Mouse (Mus musculus) lung, embryonic 16.5 days (tissue): ENCODE measurements around the gene Snrpg. TPM values are rescaled to one million over a fixed set of nuclear protein-coding genes. Genes with fewer than 3 reads are reported as not detected.
"Not testable (repeated sequence)": the region's sequence is repeated elsewhere in the genome, so short reads cannot be mapped to it uniquely, and the experiment has no call there.

ENCODE experiments used
- ATAC-seq: fragments of 200-750 bp; cut with Nextera tagmentation; 2 replicates; pipeline ENCODE4 v1.8.0; 2017; ENCODE audit warnings: low read depth, mild to moderate bottlenecking, moderate library complexity
- H3K27ac ChIP-seq: fragments of 300-500 bp; sonication (generic); 2 replicates; pipeline ENCODE4 v1.5.1; 2014; ENCODE audit warnings: mild to moderate bottlenecking, control low read depth, low read length
- H3K27me3 ChIP-seq: fragments of 300-500 bp; sonication (generic); 2 replicates; pipeline ENCODE4 v1.6.1; 2014; ENCODE audit warnings: low read depth, low read length, mixed read lengths; ENCODE audit not compliant: control insufficient read depth, insufficient read depth
- H3K36me3 ChIP-seq: fragments of 300-500 bp; sonication (generic); 2 replicates; pipeline ENCODE4 v1.6.1; 2014; ENCODE audit warnings: low read length; ENCODE audit not compliant: control insufficient read depth, insufficient read depth
- H3K4me1 ChIP-seq: fragments of 300-500 bp; sonication (generic); replicated peaks from 2 replicates; pipeline ENCODE4 v1.6.1; 2014; ENCODE audit warnings: low read length, mixed read lengths; ENCODE audit not compliant: control insufficient read depth, insufficient read depth
- H3K4me2 ChIP-seq: fragments of 300-500 bp; sonication (generic); 2 replicates; pipeline ENCODE4 v1.6.1; 2014; ENCODE audit warnings: low read depth, low read length, control low read depth
- H3K4me3 ChIP-seq: fragments of 300-500 bp; sonication (generic); 2 replicates; pipeline ENCODE4 v1.5.1; 2014; ENCODE audit warnings: mild to moderate bottlenecking, low read length, control low read depth
- H3K9ac ChIP-seq: fragments of 300-500 bp; sonication (generic); 2 replicates; pipeline ENCODE4 v1.6.1; 2014; ENCODE audit warnings: low read length, control low read depth
- H3K9me3 ChIP-seq: fragments of 300-500 bp; sonication (generic); 2 replicates; pipeline ENCODE4 v1.6.1; 2016; ENCODE audit warnings: low read length; ENCODE audit not compliant: control insufficient read depth
- WGBS: fragments of 180-500 bp; shearing (Covaris S2); extraction: QIAGEN DNeasy Blood & Tissue Kit; methylation state at CpG from one replicate; pipeline ENCODE4 v1.1.7; 2014; 5-methylcytosine and 5-hydroxymethylcytosine counted together
- polyA plus RNA-seq: library from polyadenylated mRNA; unstranded; fragments of >200 nt; fragmentation: Nextera tagmentation; extraction: Ambion mirVana; gene quantifications from 2 replicates; pipeline ENCODE4 v1.2.1, GENCODE M21; 2015

The Snrpg gene
- polyA plus RNA-seq, 1 experiment from 2014 or later = 523 TPM

DNA sequence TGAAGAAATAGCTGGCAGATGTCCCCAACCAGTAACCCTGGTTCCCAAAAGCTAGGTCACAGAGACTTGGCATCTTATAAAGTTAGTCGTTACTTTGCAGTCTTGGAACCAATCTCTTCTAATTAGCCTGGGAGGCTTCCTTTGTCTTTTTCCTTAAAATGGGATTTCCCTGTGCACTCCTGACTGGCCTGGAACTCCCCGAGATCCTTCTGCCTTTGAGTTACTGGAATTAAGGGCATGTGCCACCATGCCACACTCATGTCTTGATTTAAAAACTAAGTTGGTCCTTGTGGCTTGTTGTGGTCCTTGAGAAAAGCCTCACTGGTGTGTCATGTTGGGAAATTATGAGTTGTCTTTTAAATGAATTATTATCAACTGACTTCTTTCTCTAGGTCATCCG, 7.2 kb downstream of the Snrpg start:
- H3K36me3 ChIP-seq = peaks cover 23% of the 10 kb centered on the region
- H3K9me3 ChIP-seq = no peaks in the 10 kb centered on the region
- 91% methylated on average over 3 of the region's 3 CpGs for WGBS
- no peak overlapping the region for H3K27ac ChIP-seq
- no peaks in the 10 kb centered on the region for H3K4me1 ChIP-seq
- no peak overlapping the region for H3K4me2 ChIP-seq
- no peak for ATAC-seq
- H3K4me3 ChIP-seq = no peak overlapping the region
- H3K27me3 ChIP-seq = no peaks in the 10 kb centered on the region
- no peak overlapping the region for H3K9ac ChIP-seq

DNA sequence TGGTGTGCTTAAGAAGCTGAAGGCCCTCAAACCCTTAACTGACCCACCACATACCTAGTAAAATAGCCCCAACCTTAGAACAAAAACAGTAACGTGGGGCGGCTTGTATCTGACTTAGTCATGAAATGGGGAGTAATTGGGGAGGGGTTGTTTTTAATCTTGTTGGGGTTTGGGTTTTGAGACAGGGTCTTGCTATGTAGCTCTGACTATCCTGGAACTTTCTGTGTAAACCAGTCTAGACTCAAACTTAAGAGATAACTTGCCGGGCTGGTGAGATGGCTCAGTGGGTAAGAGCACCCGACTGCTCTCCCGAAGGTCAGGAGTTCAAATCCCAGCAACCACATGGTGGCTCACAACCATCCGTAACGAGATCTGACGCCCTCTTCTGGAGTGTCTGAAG, 9.0 kb downstream of the Snrpg start:
- not testable (repeated sequence) for H3K27ac ChIP-seq, H3K4me1 ChIP-seq
- 72% methylated on average over 6 of the region's 8 CpGs for WGBS

GRCm38 (mm10) chr6:86382551-86382950, 11.4 kb downstream of the Snrpg start:
- H3K4me1 ChIP-seq = no peaks in the 10 kb centered on the region
- H3K9ac ChIP-seq = no peak overlapping the region
- H3K27me3 ChIP-seq = no peaks in the 10 kb centered on the region
- H3K9me3 ChIP-seq = no peaks in the 10 kb centered on the region
- no peak overlapping the region for H3K27ac ChIP-seq
- H3K4me2 ChIP-seq = no peak overlapping the region
- H3K4me3 ChIP-seq = no peak overlapping the region
- ATAC-seq = no peak
- peaks cover 19% of the 10 kb centered on the region for H3K36me3 ChIP-seq

More for the DNA sequence above, 9.0 kb downstream of the Snrpg start:
- H3K4me3 ChIP-seq, H3K9me3 ChIP-seq, H3K27me3 ChIP-seq, H3K4me2 ChIP-seq, H3K9ac ChIP-seq, ATAC-seq: not testable (repeated sequence)
- H3K36me3 ChIP-seq = peaks cover 23% of the 10 kb centered on the region

DNA sequence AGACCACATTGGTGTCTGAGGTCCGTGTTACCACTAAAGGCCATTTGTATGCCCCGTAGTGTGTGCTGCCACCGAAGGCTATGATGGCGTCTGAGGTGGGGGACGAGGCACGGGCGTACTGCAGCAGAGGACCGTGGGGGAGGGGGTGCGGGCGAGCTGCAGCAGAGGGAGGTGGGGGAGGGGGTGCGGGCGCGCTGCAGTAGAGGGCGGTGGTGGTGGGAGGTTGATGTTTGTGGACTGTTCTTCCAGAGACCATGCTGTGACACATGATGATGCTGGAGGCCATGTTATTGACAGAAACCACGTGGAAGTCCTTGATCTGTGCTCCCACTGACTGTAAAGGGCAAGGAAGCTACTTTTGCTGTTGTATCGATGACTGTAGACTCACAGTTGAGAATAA, 12.3 kb downstream of the Snrpg start:
- Histone ChIP-seq H3K36me3 (peaks cover 19% of the 10 kb centered on the region), H3K4me1 (no peaks in the 10 kb centered on the region), H3K4me2 (no peak overlapping the region), H3K27me3 (no peaks in the 10 kb centered on the region), H3K4me3 (no peak overlapping the region), H3K9ac (no peak overlapping the region), H3K27ac (no peak overlapping the region), H3K9me3 (no peaks in the 10 kb centered on the region)
- WGBS = 41% methylated on average over 16 of the region's 16 CpGs
- ATAC-seq = no peak

DNA sequence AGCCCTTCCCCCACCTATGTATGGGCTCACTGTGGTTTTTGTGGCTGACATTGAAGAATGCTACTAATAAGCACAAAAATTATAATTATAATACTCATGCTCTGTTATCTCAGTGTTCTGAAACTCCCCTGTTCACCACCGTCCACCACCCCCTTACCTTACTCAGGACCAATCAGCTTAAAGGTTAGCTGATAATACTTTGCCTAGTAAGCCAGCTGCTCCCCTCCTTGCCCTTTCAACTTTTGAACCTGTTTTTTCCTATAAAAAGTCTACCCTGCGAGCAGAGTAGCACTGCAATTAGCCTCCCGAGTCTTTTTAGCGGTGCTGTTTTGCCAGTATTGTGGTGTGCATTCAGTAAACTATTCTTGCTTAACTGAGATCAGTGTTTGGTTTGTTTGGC, 13.6 kb downstream of the Snrpg start:
- Histone ChIP-seq H3K27me3 (no peaks in the 10 kb centered on the region), H3K4me3 (no peak overlapping the region), H3K9me3 (no peaks in the 10 kb centered on the region), H3K9ac (no peak overlapping the region), H3K36me3 (peaks cover 19% of the 10 kb centered on the region), H3K27ac (no peak overlapping the region), H3K4me2 (no peak overlapping the region), H3K4me1 (no peaks in the 10 kb centered on the region)
- WGBS = 62% methylated on average over 4 of the region's 4 CpGs
- no peak for ATAC-seq

GRCm38 (mm10) chr6:86385362-86386104, 14.4 kb downstream of the Snrpg start:
- Histone ChIP-seq H3K4me1 (no peaks in the 10 kb centered on the region), H3K9ac (no peak overlapping the region), H3K4me2 (no peak overlapping the region), H3K27ac (no peak overlapping the region), H3K36me3 (peaks cover 25% of the 10 kb centered on the region), H3K4me3 (no peak overlapping the region), H3K27me3 (no peaks in the 10 kb centered on the region), H3K9me3 (no peaks in the 10 kb centered on the region)
- no peak; the same call in 1 of the 2 replicates for ATAC-seq
- 66% methylated on average over 5 of the region's 5 CpGs for WGBS

- Histone ChIP-seq H3K27me3 (no peaks in the 10 kb centered on the region), H3K36me3 (peaks cover 43% of the 10 kb centered on the region), H3K4me2 (no peak overlapping the region), H3K4me1 (no peaks in the 10 kb centered on the region), H3K9me3 (no peaks in the 10 kb centered on the region), H3K9ac (no peak overlapping the region), H3K4me3 (no peak overlapping the region), H3K27ac (no peak overlapping the region)
- 82% methylated on average over 12 of the region's 12 CpGs for WGBS
- no peak for ATAC-seq
Observed at GRCm38 (mm10) chr6:86387313-86387712, 16.2 kb downstream of the Snrpg start.

DNA sequence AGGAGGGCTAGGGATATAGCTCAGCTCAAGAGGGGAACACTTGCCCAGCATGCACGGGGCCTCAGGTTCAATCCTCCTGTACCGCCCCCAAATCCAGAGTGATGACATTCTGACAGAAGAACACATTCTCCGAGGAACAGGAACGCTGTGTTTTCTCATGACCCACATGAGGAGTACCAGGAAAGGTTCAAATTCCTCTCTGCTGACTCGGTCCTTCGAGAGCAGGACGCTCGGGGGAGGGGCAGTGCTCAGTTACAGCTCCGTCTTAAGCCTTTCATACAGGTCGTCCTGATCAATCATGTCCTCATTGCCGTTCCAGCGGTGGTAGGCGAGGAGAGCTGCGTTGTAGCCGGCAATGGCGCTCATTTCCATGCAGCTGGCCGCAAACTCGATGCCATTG, 17.4 kb downstream of the Snrpg start:
- H3K27ac ChIP-seq = no peak overlapping the region
- no peaks in the 10 kb centered on the region for H3K9me3 ChIP-seq
- no peak overlapping the region for H3K4me3 ChIP-seq
- no peak overlapping the region for H3K4me2 ChIP-seq
- no peak for ATAC-seq
- H3K36me3 ChIP-seq = peaks cover 44% of the 10 kb centered on the region
- H3K27me3 ChIP-seq = no peaks in the 10 kb centered on the region
- 64% methylated on average over 18 of the region's 18 CpGs for WGBS
- H3K9ac ChIP-seq = no peak overlapping the region
- H3K4me1 ChIP-seq = no peaks in the 10 kb centered on the region

- Histone ChIP-seq H3K36me3 (peaks cover 48% of the 10 kb centered on the region), H3K4me2 (no peak overlapping the region), H3K27ac (no peak overlapping the region), H3K27me3 (no peaks in the 10 kb centered on the region), H3K9ac (no peak overlapping the region), H3K4me1 (peaks cover 7% of the 10 kb centered on the region), H3K9me3 (no peaks in the 10 kb centered on the region), H3K4me3 (no peak overlapping the region)
- ATAC-seq = no peak
- 94% methylated on average over 5 of the region's 5 CpGs for WGBS
Observed at GRCm38 (mm10) chr6:86391326-86391725, 20.2 kb downstream of the Snrpg start.

GRCm38 (mm10) chr6:86393187-86393586, 22.1 kb downstream of the Snrpg start:
- Histone ChIP-seq H3K36me3 (peaks cover 39% of the 10 kb centered on the region), H3K9ac (no peak overlapping the region), H3K4me3 (no peak overlapping the region), H3K27me3 (no peaks in the 10 kb centered on the region), H3K4me1 (peaks cover 12% of the 10 kb centered on the region), H3K4me2 (no peak overlapping the region), H3K27ac (no peak overlapping the region), H3K9me3 (no peaks in the 10 kb centered on the region)
- ATAC-seq = no peak
- WGBS = 90% methylated on average over 1 of the region's 1 CpGs
